Mouse (Mus musculus) pancreas, adult 10 weeks (tissue): ENCODE data around the gene Gm42674. TPM values are rescaled to one million over a fixed set of nuclear protein-coding genes. Genes with fewer than 3 reads are reported as not detected.

Source experiments
- polyA plus RNA-seq: library from polyadenylated mRNA; stranded (reverse); fragments of 350-450 nt; fragmentation: Illumina TruSeq; extraction: RNeasy Lipid Tissue Mini Kit (QIAGEN cat#74804); gene quantifications from one replicate; pipeline ENCODE4 v1.2.3, GENCODE M21; 2015; ENCODE audit warnings: low read depth, low replicate concordance; ENCODE audit not compliant: insufficient read depth

Gm42674 gene
- polyA plus RNA-seq, result not detected

DNA sequence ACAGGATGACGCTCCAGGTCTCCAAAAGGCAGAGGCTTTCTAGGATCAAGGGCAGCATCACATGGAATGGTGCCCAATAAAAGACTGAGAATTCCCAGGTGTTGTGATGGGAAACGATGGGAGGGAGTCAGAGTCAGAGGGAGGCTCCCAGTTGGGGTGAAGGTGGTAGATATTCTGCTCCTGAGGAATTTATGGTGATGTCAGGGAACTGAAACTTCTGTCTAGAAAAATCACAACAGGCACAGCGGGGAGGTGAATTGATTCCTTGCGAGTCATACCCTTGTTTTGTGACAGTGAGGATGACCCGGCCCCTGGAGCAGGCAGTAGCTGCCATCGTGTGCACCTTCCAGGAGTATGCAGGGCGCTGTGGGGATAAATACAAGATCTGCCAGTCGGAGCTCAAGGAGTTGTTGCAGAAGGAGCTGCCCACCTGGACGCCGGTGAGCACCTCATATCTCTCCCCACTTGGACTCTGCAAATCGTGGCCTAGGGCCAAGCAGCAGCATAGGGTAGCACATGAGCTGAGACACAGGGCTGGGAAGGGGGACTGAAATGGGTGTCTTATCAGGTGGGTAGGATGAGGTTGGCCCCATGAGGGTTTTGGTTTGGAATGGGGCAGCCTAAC is at the start of gene Gm42674:
TSS of gene Gm42674 (plus strand) at position 419 of the 625 bp plus-strand sequence.

DNA sequence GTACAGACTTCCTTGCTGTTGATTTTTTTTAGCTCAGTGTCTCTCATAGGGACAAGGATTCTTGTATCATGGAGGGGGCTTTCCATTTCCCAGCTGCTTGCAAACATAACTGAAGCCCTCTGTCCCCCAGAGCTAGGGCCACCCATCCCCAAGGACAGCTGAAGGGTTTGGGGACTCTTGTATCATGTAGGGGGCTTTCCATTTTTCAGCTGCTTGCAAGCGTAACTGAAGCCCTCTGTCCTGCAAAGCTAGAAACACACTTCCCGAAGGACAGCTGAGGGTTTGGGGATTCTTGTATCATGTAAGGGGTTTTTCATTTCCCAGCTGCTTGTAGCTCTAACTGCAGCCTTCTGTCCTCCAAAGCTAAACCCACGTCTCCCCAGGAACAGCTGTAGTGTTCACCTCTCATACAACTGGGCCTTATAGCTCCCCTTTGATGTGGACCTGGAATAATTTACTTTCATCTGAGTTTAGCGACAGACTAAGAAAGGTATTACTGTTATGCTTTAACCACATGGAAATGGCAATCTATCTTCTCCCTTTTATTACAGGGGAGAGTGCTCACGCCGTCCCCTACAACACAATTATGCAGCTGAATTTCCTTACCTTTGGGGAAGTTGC is 41.6 kb upstream of the Gm42674 start, which contains the start of gene S100a3:
TSS of gene S100a3 (plus strand) at position 571 of the 621 bp plus-strand sequence.

GRCm38 (mm10) chr3:90589947-90590346 is 11.8 kb upstream of the Gm42674 start, which contains the start of gene S100a2:
Gene S100a2, plus strand, starts transcription at chr3:90590247.

GRCm38 (mm10) chr3:90603623-90604022 is 1.9 kb downstream of the Gm42674 start, which contains the start of gene S100a4:
Gene S100a4, plus strand, starts transcription at chr3:90603771.

GRCm38 (mm10) chr3:90608223-90608622 is 6.5 kb downstream of the Gm42674 start, which contains the start of gene S100a5:
Gene S100a5, plus strand, starts transcription at chr3:90608523.

DNA sequence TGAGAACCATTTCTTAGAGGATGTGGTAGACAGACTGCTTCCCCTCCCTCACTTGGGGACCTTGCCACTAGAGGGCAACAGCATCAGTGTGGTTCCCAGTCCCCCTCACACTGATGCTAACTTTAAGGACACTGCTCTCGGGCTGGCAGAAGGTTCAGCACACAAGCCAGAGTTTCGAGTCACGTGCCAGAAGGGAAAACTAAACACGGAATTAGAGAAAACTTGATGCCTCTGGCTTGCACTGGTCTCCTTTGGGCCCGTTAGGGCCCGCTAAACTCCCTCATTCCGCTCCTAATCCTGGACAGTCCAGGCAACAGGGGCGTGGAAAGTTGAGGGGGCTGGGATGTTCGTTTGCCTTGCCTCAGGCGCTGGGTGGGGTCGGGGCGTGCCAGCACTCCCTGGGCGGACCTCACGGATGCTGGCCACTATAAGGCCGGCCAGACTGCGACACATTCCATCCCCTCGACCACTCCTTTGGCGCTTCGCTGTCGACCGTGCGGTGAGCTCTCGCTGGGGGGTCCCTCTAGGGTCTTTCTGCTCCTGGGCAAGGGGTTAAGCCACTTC is 11.1 kb downstream of the Gm42674 start, which contains the start of gene S100a6:
TSS of gene S100a6 (plus strand) at position 155 of the 564 bp plus-strand sequence.

GRCm38 (mm10) chr3:90653717-90654116 is 52.0 kb downstream of the Gm42674 start, which contains the start of gene S100a7a:
Gene S100a7a, plus strand, starts transcription at chr3:90654017.

Other genes starting within 250 kb of the Gm42674 start
- gene Slc27a3, start 212.0 kb upstream of the Gm42674 start, polyA plus RNA-seq, result 6.5 TPM
- 12.9 TPM for gene Ints3, start 168.3 kb upstream of the Gm42674 start, polyA plus RNA-seq
- gene Npr1, start 136.0 kb upstream of the Gm42674 start, polyA plus RNA-seq, result 24.0 TPM
- 10.1 TPM for gene Ilf2, start 125.8 kb upstream of the Gm42674 start, polyA plus RNA-seq
- gene Snapin, start 110.9 kb upstream of the Gm42674 start, polyA plus RNA-seq, result 11.3 TPM
- 22.0 TPM for gene Chtop, start 92.4 kb upstream of the Gm42674 start, polyA plus RNA-seq
- gene S100a1, start 87.5 kb upstream of the Gm42674 start, polyA plus RNA-seq, result 42.7 TPM
- gene S100a13, start 87.5 kb upstream of the Gm42674 start, polyA plus RNA-seq, result 22.3 TPM
- gene S100a14, start 75.0 kb upstream of the Gm42674 start, polyA plus RNA-seq, result not detected
- 41.8 TPM for gene S100a16, start 64.7 kb upstream of the Gm42674 start, polyA plus RNA-seq
- not detected for gene S100a3, start 41.3 kb upstream of the Gm42674 start, polyA plus RNA-seq
- not detected for gene S100a2, start 11.7 kb upstream of the Gm42674 start, polyA plus RNA-seq
- 10.9 TPM for gene S100a4, start 1.9 kb downstream of the Gm42674 start, polyA plus RNA-seq
- gene S100a5, start 6.6 kb downstream of the Gm42674 start, polyA plus RNA-seq, result not detected
- gene S100a6, start 11.0 kb downstream of the Gm42674 start, polyA plus RNA-seq, result 248 TPM
- gene S100a7a, start 52.1 kb downstream of the Gm42674 start, polyA plus RNA-seq, result 0.89 TPM
- gene S100a8, start 67.1 kb downstream of the Gm42674 start, polyA plus RNA-seq, result not detected
- not detected for gene S100a9, start 93.8 kb downstream of the Gm42674 start, polyA plus RNA-seq
- gene Pglyrp4, start 125.0 kb downstream of the Gm42674 start, polyA plus RNA-seq, result not detected
- not detected for gene Gm5849, start 176.0 kb downstream of the Gm42674 start, polyA plus RNA-seq